Mouse (Mus musculus): Measurements from ENCODE around the gene Itgav. TPM values are rescaled to one million over a fixed set of nuclear protein-coding genes. Genes with fewer than 3 reads are reported as not detected.

Gene Itgav
- 14.3 TPM for polyA plus RNA-seq (2017; shearing (Covaris generic))

GRCm38 (mm10) chr2:83723921-83724826 lies at the start of gene Itgav:
TSS of gene Itgav (plus strand) at chr2:83724397.

GRCm38 (mm10) chr2:83812483-83813272 lies 88.5 kb downstream of the Itgav start, which contains the start of gene Fam171b:
TSS of gene Fam171b (plus strand) at chr2:83812636.

Other genes starting within 250 kb of the Itgav start
- 96.3 TPM for gene Zc3h15, start 80.0 kb upstream of the Itgav start, polyA plus RNA-seq (2017; shearing (Covaris generic))
- gene Fam171b, start 88.2 kb downstream of the Itgav start, polyA plus RNA-seq (2017; shearing (Covaris generic)) = 0.05 TPM
- not detected for gene Zswim2, start 216.8 kb downstream of the Itgav start, polyA plus RNA-seq (2017; shearing (Covaris generic))
- gene Gm13698, start 231.3 kb downstream of the Itgav start, polyA plus RNA-seq (2017; shearing (Covaris generic)) = not detected
- gene Gm13693, start 237.1 kb downstream of the Itgav start, polyA plus RNA-seq (2017; shearing (Covaris generic)) = not detected
- gene Gm13695, start 242.9 kb downstream of the Itgav start, polyA plus RNA-seq (2017; shearing (Covaris generic)) = not detected
- not detected for gene Gm13696, start 248.7 kb downstream of the Itgav start, polyA plus RNA-seq (2017; shearing (Covaris generic))

All from CD4-positive, CD25-positive, alpha-beta regulatory T cell, adult 9 weeks (primary cell).